Mouse (Mus musculus): ENCODE measurements around the gene Slirp.

The Slirp gene

GRCm38 (mm10) chr12:87443700-87444122 is at the start of gene Slirp, which contains the start of gene Alkbh1:
Slirp (plus strand) TSS chr12:87443896.
Alkbh1 (minus strand) TSS chr12:87444017.
- DNase-seq (ENCODE audit: low read depth, low spot score): peak; percentile 75

- DNase-seq (ENCODE audit: low read depth, low spot score): no peak
Measured at GRCm38 (mm10) chr12:87394316-87394715, 49.4 kb upstream of the Slirp start.

GRCm38 (mm10) chr12:87397126-87397525 is 46.6 kb upstream of the Slirp start:
- DNase-seq (ENCODE audit: low read depth, low spot score): no peak

- peak; percentile 25 for DNase-seq (ENCODE audit: low read depth, low spot score)
Measured at GRCm38 (mm10) chr12:87397811-87398417, 45.8 kb upstream of the Slirp start.

DNA sequence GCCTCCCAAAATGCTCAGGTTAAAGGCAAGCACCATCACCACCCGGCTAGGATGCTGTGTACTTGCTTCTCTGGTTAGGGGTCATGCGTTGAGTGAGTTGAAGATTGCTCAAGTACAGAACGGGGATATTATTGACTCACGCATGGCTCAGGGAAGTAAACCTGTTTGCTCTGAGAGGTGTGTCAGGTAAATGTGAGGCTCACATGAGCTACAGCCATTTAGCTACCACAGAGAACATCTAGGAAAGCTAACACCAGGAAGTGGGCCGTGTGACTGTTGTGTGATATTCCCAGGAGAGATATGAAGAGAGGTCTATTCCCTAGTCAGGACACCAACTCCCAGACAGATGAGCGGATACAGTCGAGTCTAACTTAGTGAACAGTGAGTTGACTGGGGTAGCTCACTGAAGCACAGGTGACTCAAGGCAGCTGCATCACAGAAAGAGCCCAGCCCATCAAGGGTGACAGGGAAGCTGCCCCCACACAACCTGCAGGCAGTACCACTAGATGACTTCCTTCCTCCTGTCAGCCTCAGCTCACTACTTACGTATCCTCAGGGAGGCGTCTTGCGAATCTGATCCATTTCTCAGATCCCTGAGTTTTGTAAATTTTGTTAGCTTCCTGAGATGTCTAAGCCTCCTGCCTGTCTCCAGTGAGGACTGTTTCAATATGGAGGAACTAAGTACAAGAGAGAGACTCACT is 44.4 kb upstream of the Slirp start:
- no peak for DNase-seq (ENCODE audit: low read depth, low spot score)

DNA sequence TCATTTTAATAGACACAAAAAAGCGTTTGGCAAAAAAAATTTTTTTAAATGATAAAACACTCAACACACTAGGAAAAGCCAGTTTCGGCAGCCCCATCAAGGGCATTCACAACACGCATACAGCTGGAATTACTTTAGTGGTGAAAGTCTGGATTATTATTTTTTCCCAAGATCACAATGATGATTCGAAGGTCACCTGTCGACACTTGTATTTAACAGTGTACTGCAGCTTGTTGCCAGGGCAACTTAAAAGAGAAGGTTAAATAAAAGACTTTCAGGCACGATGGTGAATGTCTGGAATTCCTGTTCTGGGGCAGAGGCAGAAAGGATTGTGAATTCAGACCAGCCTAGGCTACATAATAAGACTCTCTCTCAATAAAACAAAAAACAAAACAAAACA is 41.8 kb upstream of the Slirp start:
- DNase-seq (ENCODE audit: low read depth, low spot score): no peak

DNA sequence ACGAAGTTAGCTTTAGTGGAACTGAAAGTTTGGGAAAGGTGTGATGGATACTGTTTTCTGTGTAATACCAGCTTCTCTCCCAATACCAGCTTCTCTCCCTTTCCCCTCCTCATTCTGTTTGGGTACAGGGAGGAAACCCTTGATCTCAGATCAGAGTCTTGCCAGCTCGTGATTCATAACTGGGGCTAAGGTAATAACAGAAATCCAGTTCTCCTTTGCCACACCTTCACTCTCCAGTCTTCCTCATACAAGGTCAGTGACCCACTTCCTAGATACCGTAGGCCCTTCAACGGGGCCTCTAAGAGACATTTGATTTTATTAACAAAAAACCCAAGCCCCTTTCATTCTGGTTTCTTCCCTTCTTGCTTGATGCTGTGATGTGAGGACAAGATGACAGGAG is 38.5 kb upstream of the Slirp start:
- no peak for DNase-seq (ENCODE audit: low read depth, low spot score)

- DNase-seq (ENCODE audit: low read depth, low spot score): no peak
Measured at GRCm38 (mm10) chr12:87405721-87406120, 38.0 kb upstream of the Slirp start.

DNA sequence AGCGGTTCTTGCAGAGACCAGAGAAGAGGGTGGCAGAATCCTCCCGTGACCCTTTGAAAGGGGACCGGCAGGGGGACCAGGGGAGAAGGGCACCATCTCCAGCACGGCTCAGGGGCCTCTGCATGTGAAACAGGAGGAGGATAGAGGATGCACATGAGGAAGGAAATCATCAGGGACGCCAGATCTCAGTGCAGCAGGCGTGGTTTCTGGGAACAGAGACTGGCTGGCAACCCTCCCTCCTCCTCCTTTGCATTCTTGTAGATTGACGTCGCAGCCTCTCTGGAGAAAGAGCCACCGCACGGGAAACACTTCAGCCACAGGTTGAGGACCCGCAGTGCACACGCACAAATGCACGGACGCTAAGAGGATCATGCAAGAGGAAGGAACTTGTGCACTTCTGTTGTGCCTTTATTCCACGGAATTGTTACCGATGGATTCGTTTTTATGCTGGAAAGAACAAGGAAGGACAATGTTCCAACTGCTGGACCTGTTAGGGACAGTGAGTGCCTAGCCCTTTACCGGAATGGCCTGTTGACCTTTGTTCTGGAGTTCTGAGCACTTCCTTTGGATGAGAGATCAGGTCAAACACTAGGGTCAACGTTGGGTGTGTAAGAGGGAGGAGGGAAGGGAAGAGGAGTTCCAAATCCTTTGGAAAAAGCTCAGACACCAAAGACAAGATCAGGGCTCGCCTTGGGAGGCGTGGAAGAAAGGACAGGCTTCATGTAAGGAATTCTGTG is 35.7 kb upstream of the Slirp start:
- peak; percentile 29 for DNase-seq (ENCODE audit: low read depth, low spot score)

DNA sequence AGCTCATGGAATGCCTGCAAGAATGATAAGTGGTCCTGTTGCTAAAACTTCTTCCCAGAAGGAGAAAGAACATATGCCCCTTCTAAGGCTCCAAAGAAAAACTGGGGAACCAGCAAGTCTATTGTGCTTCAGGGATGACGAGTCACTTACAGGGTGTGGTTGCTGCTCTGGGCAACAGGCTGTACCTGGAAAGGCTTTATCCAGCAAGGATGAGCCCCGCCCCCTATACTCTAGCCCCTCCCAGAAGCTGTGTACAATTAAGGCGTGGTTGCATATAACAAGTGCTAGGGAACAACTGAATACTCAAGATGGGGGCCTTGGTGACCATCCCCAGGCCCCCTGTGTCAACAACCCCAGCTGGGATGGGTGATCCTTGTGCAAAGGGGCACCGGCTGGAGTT is 34.6 kb upstream of the Slirp start:
- no peak for DNase-seq (ENCODE audit: low read depth, low spot score)

- no peak for DNase-seq (ENCODE audit: low read depth, low spot score)
Measured at GRCm38 (mm10) chr12:87410999-87411398, 32.7 kb upstream of the Slirp start.

- no peak for DNase-seq (ENCODE audit: low read depth, low spot score)
Measured at GRCm38 (mm10) chr12:87413179-87413790, 30.4 kb upstream of the Slirp start.

- DNase-seq (ENCODE audit: low read depth, low spot score): no peak
Measured at GRCm38 (mm10) chr12:87415358-87415757, 28.3 kb upstream of the Slirp start.

DNA sequence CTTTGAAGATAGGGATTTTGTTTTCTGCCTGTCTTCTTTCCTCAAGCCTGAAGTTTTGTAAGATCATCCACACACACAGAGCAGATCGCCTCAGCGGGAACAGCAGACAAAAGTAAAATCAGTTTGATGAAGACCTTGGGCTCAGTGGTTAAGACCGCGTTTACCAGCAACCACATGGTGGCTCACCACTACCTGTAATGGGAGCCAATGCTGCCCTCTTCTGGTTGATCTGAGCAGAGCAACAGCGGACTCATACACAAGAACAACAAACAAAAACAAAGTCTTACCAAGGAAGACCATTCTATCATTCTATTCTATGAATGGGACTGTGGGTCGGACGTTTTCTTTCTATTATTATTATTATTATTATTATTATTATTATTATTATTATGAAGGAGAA is 27.0 kb upstream of the Slirp start:
- DNase-seq (ENCODE audit: low read depth, low spot score): peak; percentile 51

- no peak for DNase-seq (ENCODE audit: low read depth, low spot score)
Measured at GRCm38 (mm10) chr12:87418921-87419320, 24.8 kb upstream of the Slirp start.

GRCm38 (mm10) chr12:87419974-87420485 is 23.7 kb upstream of the Slirp start:
- DNase-seq (ENCODE audit: low read depth, low spot score): no peak

DNA sequence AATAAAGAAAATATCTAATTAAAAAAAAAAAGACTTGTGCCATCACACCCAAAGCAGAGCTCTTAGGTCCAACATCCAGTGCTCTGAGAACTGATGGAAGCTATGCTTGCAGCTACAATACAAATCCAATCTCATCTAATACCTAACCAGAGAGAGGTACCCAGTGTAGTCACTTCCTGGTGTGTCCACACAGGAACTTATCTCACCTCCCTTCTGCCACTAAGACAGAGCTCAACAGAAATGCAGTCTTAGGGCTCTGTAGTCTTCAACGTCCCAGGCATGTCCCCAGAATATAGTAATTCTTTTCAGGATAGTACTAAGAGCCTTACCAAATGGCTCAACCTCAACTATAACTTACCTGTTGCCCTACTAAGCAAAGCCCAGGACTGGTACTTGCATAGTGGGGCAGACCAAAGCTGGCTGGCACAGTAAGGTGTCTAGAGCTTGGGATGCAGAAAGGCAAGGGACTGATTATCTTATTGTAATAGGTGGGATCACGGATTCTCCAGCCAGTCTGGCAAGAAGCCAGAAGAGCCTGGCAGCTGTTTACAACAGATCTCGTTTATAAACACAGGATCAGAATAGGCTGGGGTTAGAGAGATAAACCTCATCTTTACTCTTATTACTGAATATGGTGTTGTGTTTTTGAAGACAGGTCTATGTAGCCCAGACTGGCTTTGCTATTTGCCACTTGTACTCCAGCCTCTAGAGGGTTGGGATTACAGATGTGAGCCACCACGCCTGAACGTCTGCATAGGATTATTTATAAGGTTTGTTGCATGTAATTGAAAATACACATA is 21.8 kb upstream of the Slirp start:
- DNase-seq (ENCODE audit: low read depth, low spot score): no peak

GRCm38 (mm10) chr12:87423700-87424099 is 20.0 kb upstream of the Slirp start:
- no peak for DNase-seq (ENCODE audit: low read depth, low spot score)

DNA sequence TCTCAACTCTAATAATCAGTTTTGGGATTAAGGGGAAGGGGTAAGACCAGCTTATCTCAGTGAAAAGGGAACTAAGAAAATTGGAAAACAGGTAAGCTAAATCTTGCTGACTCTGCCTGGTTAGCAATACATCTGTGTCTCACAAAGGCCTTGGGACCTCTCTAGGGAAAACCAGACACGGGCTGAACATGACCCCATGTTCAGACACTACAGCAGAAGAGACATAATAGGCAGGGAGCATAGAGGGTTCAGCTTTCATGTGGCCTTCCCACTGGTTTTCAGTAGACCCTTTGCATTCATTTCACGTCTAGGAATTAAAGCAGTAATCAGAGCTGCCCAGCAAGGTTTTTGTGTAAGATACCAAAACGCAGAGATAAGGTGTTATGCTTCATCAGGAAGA is 19.2 kb upstream of the Slirp start:
- DNase-seq (ENCODE audit: low read depth, low spot score): no peak

GRCm38 (mm10) chr12:87426354-87427031 is 17.2 kb upstream of the Slirp start:
- no peak for DNase-seq (ENCODE audit: low read depth, low spot score)

DNA sequence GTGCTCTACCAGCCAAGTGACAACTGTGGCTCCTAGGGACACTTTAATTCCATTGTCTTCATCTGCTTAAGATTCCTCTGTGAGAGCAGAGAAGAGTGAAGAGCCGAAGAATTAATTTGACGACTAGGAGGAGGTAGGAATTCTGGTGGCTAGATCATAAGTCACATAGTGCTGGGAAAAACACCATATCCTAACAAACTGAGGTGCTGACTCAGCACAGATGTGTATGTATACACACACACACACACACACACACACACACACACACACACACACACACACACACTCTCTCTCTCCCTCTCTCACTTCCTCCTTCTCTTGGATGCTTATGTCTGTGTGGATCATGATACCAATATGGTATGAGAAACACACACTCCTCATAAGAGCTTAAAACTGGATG is 15.4 kb upstream of the Slirp start:
- DNase-seq (ENCODE audit: low read depth, low spot score): no peak

Measured in skeletal muscle tissue, adult 2 months (tissue).